Mouse (Mus musculus) 416B (cell line): ENCODE results near the gene Dvl1.

Experiments
- DNase-seq: peaks from one replicate; pipeline ENCODE4 v3.0.0; 2011; ENCODE audit warnings: low read depth

Dvl1 gene

DNA sequence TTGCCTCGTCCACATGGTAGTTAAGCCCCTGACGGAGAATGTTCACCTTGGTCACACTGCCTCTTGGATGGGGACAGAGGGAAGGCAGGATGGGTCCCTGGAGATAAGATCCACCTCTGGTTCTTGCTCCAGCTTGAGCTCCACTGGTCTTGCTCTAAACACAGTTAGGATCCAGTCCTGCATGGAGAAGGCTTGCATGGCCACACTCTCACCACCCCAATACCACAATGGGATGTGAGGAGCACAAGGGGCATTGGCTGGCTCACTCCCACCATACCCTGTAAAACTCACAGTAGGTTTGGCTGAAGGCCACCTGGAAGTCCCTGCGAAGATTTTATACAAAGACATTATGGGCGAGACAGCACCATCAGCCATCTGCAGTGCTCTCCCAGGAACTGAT, 61.5 kb downstream of the Dvl1 start:
- no peak for DNase-seq
